Mouse (Mus musculus) olfactory bulb, adult 2 months (tissue): ENCODE results near the gene Tada2b. TPM values are rescaled to one million over a fixed set of nuclear protein-coding genes. Genes with fewer than 3 reads are reported as not detected.

Experiments used
- H3K27ac ChIP-seq: fragments of 200-500 bp; 2 replicates; pipeline ENCODE4 v1.5.1; 2012; ENCODE audit warnings: low read depth, low read length; ENCODE audit not compliant: insufficient read depth
- H3K4me1 ChIP-seq: fragments of 200-500 bp; 2 replicates; pipeline ENCODE4 v1.6.1; 2012; ENCODE audit warnings: low read length; ENCODE audit not compliant: control insufficient read depth, insufficient read depth
- H3K4me3 ChIP-seq: fragments of 200-500 bp; 2 replicates; pipeline ENCODE4 v1.5.1; 2012; ENCODE audit warnings: mild to moderate bottlenecking, low read depth, low read length, moderate library complexity; ENCODE audit not compliant: insufficient read depth
- CTCF ChIP-seq: fragments of 200-500 bp; IDR thresholded peaks from 2 replicates; pipeline ENCODE4 v1.5.1; 2012; ENCODE audit warnings: low read depth, mild to moderate bottlenecking, low read length, moderate library complexity; ENCODE audit not compliant: insufficient read depth
- POLR2A ChIP-seq: fragments of 200-500 bp; IDR thresholded peaks from 2 replicates; pipeline ENCODE4 v1.6.1; 2012; ENCODE audit warnings: mild to moderate bottlenecking, low read depth, low read length, moderate library complexity; ENCODE audit not compliant: insufficient read depth
- WGBS: fragments of 180-500 bp; shearing (Covaris S2); methylation state at CpG from one replicate; pipeline ENCODE4 v1.1.7; 2018; 5-methylcytosine and 5-hydroxymethylcytosine counted together
- polyA plus RNA-seq: library from polyadenylated mRNA; stranded (reverse); fragments of >200 nt; gene quantifications from 2 replicates; pipeline ENCODE4 v1.2.4, GENCODE M21; 2012; ENCODE audit warnings: low replicate concordance; ENCODE audit not compliant: missing spikeins, insufficient read depth, insufficient read length

Tada2b gene
- polyA plus RNA-seq = not detected in 2 replicates

- WGBS = 14% methylated on average over 97 of the region's 97 CpGs
- H3K27ac ChIP-seq = peak within 1 kb of the TSS; percentile 27
- peaks cover 28% of the 10 kb centered on the region for H3K4me1 ChIP-seq
- peak within 1 kb of the TSS; percentile 94 for H3K4me3 ChIP-seq
- TF ChIP-seq POLR2A (peak; percentile 50), CTCF (peak; percentile 46; the same call in 1 of the 2 replicates)
Measured at GRCm38 (mm10) chr5:36484171-36484990, at the start of gene Tada2b, which contains the start of gene Ccdc96. Gene Tada2b, minus strand, starts transcription at chr5:36484285. Gene Ccdc96, plus strand, starts transcription at chr5:36484588.

- Histone ChIP-seq H3K4me3 (peak overlapping the region; percentile 98), H3K4me1 (peaks cover 14% of the 10 kb centered on the region), H3K27ac (peak overlapping the region; percentile 82)
- WGBS = under 1% methylated on average over 28 of the region's 28 CpGs
- TF ChIP-seq CTCF = no peak
- peak; percentile 64; the same call in 1 of the 2 replicates for TF ChIP-seq POLR2A
Measured at GRCm38 (mm10) chr5:36530129-36530751, 46.2 kb upstream of the Tada2b start.

- no peak overlapping the region for H3K27ac ChIP-seq
- 2% methylated on average over 5 of the region's 5 CpGs for WGBS
- H3K4me1 ChIP-seq = peaks cover 16% of the 10 kb centered on the region
Measured at GRCm38 (mm10) chr5:36529698-36530097, 45.6 kb upstream of the Tada2b start.

GRCm38 (mm10) chr5:36526921-36527320, 42.8 kb upstream of the Tada2b start:
- H3K4me1 ChIP-seq = peaks cover 16% of the 10 kb centered on the region
- H3K4me3 ChIP-seq = no peak overlapping the region
- 75% methylated on average over 2 of the region's 2 CpGs for WGBS
- no peak for TF ChIP-seq POLR2A
- no peak for TF ChIP-seq CTCF
- H3K27ac ChIP-seq = no peak overlapping the region

More at GRCm38 (mm10) chr5:36529698-36530097, 45.6 kb upstream of the Tada2b start:
- peak overlapping the region; percentile 98 for H3K4me3 ChIP-seq
- TF ChIP-seq CTCF (no peak), POLR2A (no peak)

GRCm38 (mm10) chr5:36526274-36526673, 42.2 kb upstream of the Tada2b start:
- TF ChIP-seq CTCF = no peak
- no peak for TF ChIP-seq POLR2A
- Histone ChIP-seq H3K27ac (no peak overlapping the region), H3K4me3 (no peak overlapping the region), H3K4me1 (peaks cover 16% of the 10 kb centered on the region)
- WGBS = 73% methylated on average over 5 of the region's 5 CpGs

GRCm38 (mm10) chr5:36525216-36525615, 41.1 kb upstream of the Tada2b start:
- Histone ChIP-seq H3K4me3 (no peak overlapping the region), H3K4me1 (peaks cover 16% of the 10 kb centered on the region), H3K27ac (no peak overlapping the region)
- 52% methylated on average over 2 of the region's 2 CpGs for WGBS
- TF ChIP-seq POLR2A (no peak), CTCF (no peak)

- WGBS = 86% methylated on average over 5 of the region's 5 CpGs
- Histone ChIP-seq H3K27ac (no peak overlapping the region), H3K4me1 (peaks cover 10% of the 10 kb centered on the region; the same call in 1 of the 2 replicates), H3K4me3 (no peak overlapping the region)
- TF ChIP-seq CTCF (no peak), POLR2A (no peak)
Measured at GRCm38 (mm10) chr5:36523219-36523703, 39.2 kb upstream of the Tada2b start.

GRCm38 (mm10) chr5:36522782-36523181, 38.7 kb upstream of the Tada2b start:
- 26% methylated on average over 2 of the region's 2 CpGs for WGBS
- H3K27ac ChIP-seq = no peak overlapping the region
- no peak for TF ChIP-seq POLR2A
- no peak for TF ChIP-seq CTCF
- H3K4me1 ChIP-seq = peaks cover 7% of the 10 kb centered on the region; the same call in 1 of the 2 replicates
- H3K4me3 ChIP-seq = no peak overlapping the region
